Mouse (Mus musculus) embryonic facial prominence, embryonic 14.5 days (tissue): ENCODE measurements around the gene Syt1. TPM values are rescaled to one million over a fixed set of nuclear protein-coding genes. Genes with fewer than 3 reads are reported as not detected.
A peak's percentile ranks its signal among the peaks of the same experiment; 100 is the strongest.

Experiments used
- ATAC-seq: fragments of 200-750 bp; cut with Nextera tagmentation; 2 replicates; pipeline ENCODE4 v1.8.0; 2017; ENCODE audit warnings: low read depth, moderate number of reproducible peaks, moderate TSS enrichment
- DNase-seq: peaks from one replicate; pipeline ENCODE4 v3.0.0-alpha.2; 2015; ENCODE audit warnings: low spot score
- H3K27ac ChIP-seq: fragments of 300-500 bp; sonication (generic); replicated peaks from 2 replicates; pipeline ENCODE4 v1.5.1; 2014; ENCODE audit warnings: low read depth, mild to moderate bottlenecking, low read length, moderate library complexity
- H3K27me3 ChIP-seq: fragments of 300-500 bp; sonication (generic); replicated peaks from 2 replicates; pipeline ENCODE4 v1.6.1; 2014; ENCODE audit warnings: low read length; ENCODE audit not compliant: control insufficient read depth, insufficient read depth
- H3K36me3 ChIP-seq: fragments of 300-500 bp; sonication (generic); 2 replicates; pipeline ENCODE4 v1.6.1; 2014; ENCODE audit warnings: low read length, mixed read lengths; ENCODE audit not compliant: control insufficient read depth, insufficient read depth
- H3K4me1 ChIP-seq: fragments of 300-500 bp; sonication (generic); 2 replicates; pipeline ENCODE4 v1.6.1; 2014; ENCODE audit warnings: antibody characterized with exemption, low read length; ENCODE audit not compliant: control insufficient read depth, insufficient read depth
- H3K4me2 ChIP-seq: fragments of 300-500 bp; sonication (generic); 2 replicates; pipeline ENCODE4 v1.6.1; 2014; ENCODE audit warnings: low read depth, mild to moderate bottlenecking, low read length, moderate library complexity, mixed read lengths
- H3K4me3 ChIP-seq: fragments of 300-500 bp; sonication (generic); 2 replicates; pipeline ENCODE4 v1.5.1; 2014; ENCODE audit warnings: low read depth, mild to moderate bottlenecking, low read length
- H3K9ac ChIP-seq: fragments of 300-500 bp; sonication (generic); 2 replicates; pipeline ENCODE4 v1.6.1; 2014; ENCODE audit warnings: low read depth, mild to moderate bottlenecking, low read length, moderate library complexity, mixed read lengths
- H3K9me3 ChIP-seq: fragments of 300-500 bp; sonication (generic); 2 replicates; pipeline ENCODE4 v1.6.1; 2016; ENCODE audit warnings: low read length; ENCODE audit not compliant: control insufficient read depth
- WGBS: fragments of 180-500 bp; shearing (Covaris S2); extraction: QIAGEN DNeasy Blood & Tissue Kit; methylation state at CpG from one replicate; pipeline ENCODE4 v1.1.7; 2014; 5-methylcytosine and 5-hydroxymethylcytosine counted together
- polyA plus RNA-seq: library from polyadenylated mRNA; unstranded; fragments of >200 nt; fragmentation: Nextera tagmentation; extraction: Ambion mirVana; gene quantifications from 2 replicates; pipeline ENCODE4 v1.2.1, GENCODE M21; 2014

Syt1 gene
- polyA plus RNA-seq, 1 experiment from 2014 or later = 6.2 TPM

DNA sequence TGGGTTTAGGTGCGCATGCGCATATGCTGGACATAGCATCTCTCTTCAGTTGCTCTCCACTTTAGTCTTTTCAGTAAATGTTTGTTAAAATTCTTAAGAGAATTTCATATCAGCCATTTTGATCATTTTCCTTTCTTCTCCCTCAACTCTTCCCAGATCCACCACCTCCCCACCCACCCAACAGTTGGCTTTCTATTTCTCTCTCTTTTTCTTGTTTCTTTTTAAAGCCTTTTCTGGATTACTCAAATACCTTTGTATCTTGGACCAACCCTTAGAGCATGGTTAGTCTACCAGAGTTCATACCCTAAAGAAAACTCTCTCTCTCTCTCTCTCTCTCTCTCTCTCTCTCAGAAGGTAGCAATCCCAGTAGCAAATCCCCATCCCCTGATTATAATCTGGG is 553.7 kb downstream of the Syt1 start:
- no peaks in the 10 kb centered on the region for H3K27me3 ChIP-seq
- H3K36me3 ChIP-seq = no peaks in the 10 kb centered on the region
- no peak for DNase-seq
- 100% methylated on average over 2 of the region's 2 CpGs for WGBS
- ATAC-seq = no peak
- H3K9ac ChIP-seq = no peak overlapping the region
- H3K27ac ChIP-seq = no peak overlapping the region
- no peaks in the 10 kb centered on the region for H3K4me1 ChIP-seq
- no peaks in the 10 kb centered on the region for H3K9me3 ChIP-seq
- H3K4me2 ChIP-seq = no peak overlapping the region
- no peak overlapping the region for H3K4me3 ChIP-seq

DNA sequence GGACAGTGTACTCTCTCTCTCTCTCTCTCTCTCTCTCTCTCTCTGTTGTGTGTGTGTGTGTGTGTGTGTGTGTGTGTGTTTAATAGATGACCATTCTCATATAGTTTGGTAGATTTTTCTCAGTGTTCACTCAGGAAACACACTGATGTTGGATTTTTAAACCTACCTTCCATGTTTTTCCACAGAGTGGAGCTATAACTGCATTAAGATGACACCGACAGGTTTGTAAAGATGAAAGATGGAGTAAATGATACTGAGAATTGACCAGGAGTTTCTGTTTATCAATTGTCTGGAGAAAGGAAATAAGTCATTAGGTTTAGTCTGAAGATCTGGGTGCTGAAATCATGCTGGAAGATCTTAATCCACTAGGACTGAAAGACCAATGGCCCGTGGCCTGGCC is 554.9 kb downstream of the Syt1 start:
- Histone ChIP-seq H3K9ac (no peak overlapping the region), H3K27ac (no peak overlapping the region), H3K4me3 (no peak overlapping the region), H3K27me3 (no peaks in the 10 kb centered on the region), H3K4me2 (no peak overlapping the region), H3K36me3 (no peaks in the 10 kb centered on the region), H3K9me3 (no peaks in the 10 kb centered on the region), H3K4me1 (no peaks in the 10 kb centered on the region)
- 81% methylated on average over 2 of the region's 2 CpGs for WGBS
- no peak for ATAC-seq
- DNase-seq = no peak

DNA sequence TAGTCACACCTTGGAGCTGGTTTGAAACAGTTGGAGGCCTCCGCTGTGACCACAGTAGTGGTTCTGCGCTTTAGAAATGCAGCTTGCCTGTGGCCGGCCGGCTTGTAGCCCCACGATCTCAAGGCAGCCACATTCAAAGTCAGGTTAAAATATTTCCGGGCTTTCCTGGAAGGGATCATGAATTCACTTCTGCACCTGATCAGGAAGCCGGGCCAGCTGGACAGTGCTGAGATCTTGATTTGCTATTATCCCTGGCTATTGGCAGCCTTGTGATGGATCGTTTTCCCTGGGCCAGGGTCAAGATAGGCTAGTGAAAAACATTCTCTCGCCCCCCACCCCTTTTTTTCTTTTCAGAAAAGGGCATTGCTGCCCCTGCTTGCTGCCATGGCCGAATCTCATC is 555.6 kb downstream of the Syt1 start:
- 64% methylated on average over 10 of the region's 10 CpGs for WGBS
- no peaks in the 10 kb centered on the region for H3K36me3 ChIP-seq
- no peaks in the 10 kb centered on the region for H3K4me1 ChIP-seq
- ATAC-seq (no peak), DNase-seq (no peak)
- H3K4me2 ChIP-seq = no peak overlapping the region
- H3K9ac ChIP-seq = no peak overlapping the region
- H3K9me3 ChIP-seq = no peaks in the 10 kb centered on the region
- H3K27ac ChIP-seq = no peak overlapping the region
- H3K4me3 ChIP-seq = no peak overlapping the region
- H3K27me3 ChIP-seq = no peaks in the 10 kb centered on the region

DNA sequence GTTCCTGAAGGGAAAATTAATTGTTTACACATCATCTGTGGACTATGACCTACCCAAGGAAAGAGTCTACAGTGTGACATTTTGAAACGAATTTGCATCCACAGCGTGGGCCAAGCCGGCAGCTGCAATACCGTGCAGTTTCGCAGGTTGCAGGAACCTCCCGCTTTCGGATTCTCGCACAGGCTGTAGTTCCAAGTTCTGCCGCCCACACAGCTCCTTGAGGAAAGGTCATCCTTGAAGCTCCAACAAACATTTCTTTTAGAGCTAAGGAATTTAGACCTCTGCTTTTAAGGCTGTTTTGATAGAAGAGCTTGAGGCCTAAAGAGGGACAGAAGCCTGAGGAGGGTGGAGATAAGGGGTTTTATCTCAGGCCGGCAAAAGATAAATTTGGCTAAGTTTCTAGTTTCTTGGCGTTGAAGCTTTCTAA is 556.1 kb downstream of the Syt1 start:
- Histone ChIP-seq H3K4me3 (no peak overlapping the region), H3K9me3 (no peaks in the 10 kb centered on the region), H3K27ac (no peak overlapping the region), H3K4me1 (no peaks in the 10 kb centered on the region), H3K27me3 (no peaks in the 10 kb centered on the region), H3K4me2 (no peak overlapping the region), H3K9ac (no peak overlapping the region), H3K36me3 (no peaks in the 10 kb centered on the region)
- WGBS = 86% methylated on average over 11 of the region's 11 CpGs
- DNase-seq (no peak), ATAC-seq (no peak)

DNA sequence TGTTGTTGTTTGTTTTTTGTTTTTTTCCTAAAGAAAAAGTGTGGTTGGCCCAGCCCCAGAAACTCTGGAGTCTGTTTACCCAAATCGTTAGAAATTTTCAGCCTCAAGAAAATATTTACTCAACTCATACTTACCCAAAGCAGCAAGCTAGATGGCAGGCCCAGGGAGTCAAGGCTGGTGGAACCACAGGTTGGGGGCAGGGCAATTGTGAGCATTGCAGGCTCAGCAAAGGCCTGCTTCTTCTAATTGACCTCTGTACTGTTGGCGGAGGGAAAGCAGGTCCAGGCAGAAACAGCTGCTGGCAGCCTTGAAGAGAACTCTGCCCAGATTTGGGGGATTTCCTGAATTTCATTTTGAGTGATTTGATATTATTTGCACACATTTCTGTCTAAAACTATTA is 557.2 kb downstream of the Syt1 start:
- no peaks in the 10 kb centered on the region for H3K36me3 ChIP-seq
- H3K4me1 ChIP-seq = no peaks in the 10 kb centered on the region
- H3K27me3 ChIP-seq = no peaks in the 10 kb centered on the region
- H3K27ac ChIP-seq = no peak overlapping the region
- H3K9ac ChIP-seq = no peak overlapping the region
- 0 out of 2 replicates have a peak, but pooled peaks have one; percentile 41 for ATAC-seq
- H3K4me2 ChIP-seq = no peak overlapping the region
- H3K4me3 ChIP-seq = no peak overlapping the region
- 34% methylated on average over 2 of the region's 2 CpGs for WGBS
- H3K9me3 ChIP-seq = no peaks in the 10 kb centered on the region
- peak; percentile 44 for DNase-seq

DNA sequence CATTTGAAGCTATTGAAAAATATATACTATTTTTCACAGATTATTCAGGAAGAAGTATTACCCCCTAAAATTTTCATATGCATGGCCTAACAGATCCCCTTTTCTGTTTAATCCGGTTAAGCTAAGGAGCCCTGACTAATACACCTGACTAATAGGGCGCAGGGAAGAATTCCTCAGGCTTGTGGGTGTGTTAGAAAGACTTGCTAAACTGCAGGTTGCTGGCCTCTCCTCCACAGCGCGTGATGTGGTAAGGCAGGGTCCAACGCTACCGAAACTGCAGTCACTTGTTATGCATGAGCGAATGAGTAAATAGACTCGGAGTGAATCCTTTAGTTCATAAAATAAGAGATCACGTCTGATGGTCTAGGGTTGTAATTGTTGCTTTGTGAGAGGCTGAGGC is 558.4 kb downstream of the Syt1 start:
- H3K4me1 ChIP-seq = no peaks in the 10 kb centered on the region
- 90% methylated on average over 9 of the region's 9 CpGs for WGBS
- H3K4me3 ChIP-seq = no peak overlapping the region
- H3K4me2 ChIP-seq = no peak overlapping the region
- no peak overlapping the region for H3K9ac ChIP-seq
- no peaks in the 10 kb centered on the region for H3K9me3 ChIP-seq
- ATAC-seq = no peak
- no peak for DNase-seq
- no peak overlapping the region for H3K27ac ChIP-seq
- H3K27me3 ChIP-seq = no peaks in the 10 kb centered on the region
- no peaks in the 10 kb centered on the region for H3K36me3 ChIP-seq

DNA sequence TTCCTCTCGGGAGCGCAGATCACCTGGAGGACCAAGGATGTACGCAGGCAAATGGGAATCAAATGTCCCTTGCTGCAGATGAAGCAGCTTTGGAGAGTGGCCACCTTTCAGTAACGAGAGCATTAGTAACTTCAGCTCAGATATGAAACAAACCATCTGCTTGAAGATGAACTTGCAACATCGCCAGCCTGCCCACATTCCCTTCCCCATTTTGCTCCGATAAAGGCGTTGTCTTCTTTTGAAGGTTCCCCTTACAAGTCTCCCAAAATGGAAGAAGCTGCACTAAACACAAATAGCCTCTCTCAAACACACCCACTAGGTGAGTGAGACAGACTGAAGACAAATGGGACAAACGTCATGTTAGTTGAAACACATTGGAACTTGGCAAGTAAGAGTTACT is 559.3 kb downstream of the Syt1 start:
- Histone ChIP-seq H3K27ac (no peak overlapping the region), H3K9ac (no peak overlapping the region), H3K4me1 (peaks cover 4% of the 10 kb centered on the region), H3K27me3 (no peaks in the 10 kb centered on the region), H3K4me2 (no peak overlapping the region), H3K4me3 (no peak overlapping the region), H3K9me3 (no peaks in the 10 kb centered on the region), H3K36me3 (no peaks in the 10 kb centered on the region)
- 84% methylated on average over 8 of the region's 8 CpGs for WGBS
- ATAC-seq = no peak
- DNase-seq = no peak

DNA sequence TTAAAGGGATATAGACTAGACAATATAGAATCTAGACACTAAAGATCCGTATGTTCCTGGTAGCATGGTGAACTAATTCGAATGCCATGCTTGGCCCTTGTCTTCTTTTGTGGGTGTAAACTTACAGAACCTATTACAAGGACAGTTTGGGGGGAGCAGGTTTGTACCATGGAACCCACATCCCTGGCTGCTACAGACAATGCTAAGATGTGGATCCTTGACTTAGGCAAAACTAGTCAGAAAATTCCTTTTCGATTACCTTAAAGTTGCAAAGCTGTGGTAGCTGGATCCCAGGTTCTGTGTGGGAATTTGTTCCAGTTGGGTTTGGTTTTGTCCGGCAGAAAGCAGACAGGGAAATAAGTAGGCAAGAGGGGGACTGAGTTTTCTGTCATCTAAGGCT is 560.4 kb downstream of the Syt1 start:
- Histone ChIP-seq H3K4me1 (peaks cover 10% of the 10 kb centered on the region), H3K36me3 (no peaks in the 10 kb centered on the region), H3K9ac (no peak overlapping the region), H3K27me3 (no peaks in the 10 kb centered on the region), H3K4me2 (no peak overlapping the region), H3K9me3 (no peaks in the 10 kb centered on the region), H3K4me3 (no peak overlapping the region), H3K27ac (no peak overlapping the region)
- DNase-seq (no peak), ATAC-seq (no peak)
- 80% methylated on average over 4 of the region's 4 CpGs for WGBS

DNA sequence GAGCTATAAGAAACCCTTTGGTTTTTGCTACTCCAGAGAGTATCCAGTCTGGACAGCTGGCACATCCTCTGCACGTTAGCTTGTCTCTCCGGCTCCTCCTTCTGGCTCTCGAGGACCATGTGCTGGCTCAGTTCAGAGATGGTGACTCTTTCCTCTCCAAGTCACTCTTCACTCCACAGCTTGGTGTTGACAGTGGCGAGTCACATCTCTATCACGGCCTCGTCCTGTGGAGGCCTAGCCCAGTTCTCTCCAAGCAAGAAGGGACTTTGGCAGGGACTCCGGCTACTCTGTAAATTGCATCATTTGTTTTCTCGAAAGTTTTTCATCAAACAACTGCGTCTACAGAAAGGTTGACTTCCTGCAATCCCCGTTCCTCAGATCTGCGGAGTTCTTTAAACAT is 562.4 kb downstream of the Syt1 start:
- DNase-seq (no peak), ATAC-seq (no peak)
- Histone ChIP-seq H3K9me3 (no peaks in the 10 kb centered on the region), H3K36me3 (no peaks in the 10 kb centered on the region), H3K9ac (no peak overlapping the region), H3K27ac (no peak overlapping the region), H3K4me3 (no peak overlapping the region), H3K4me2 (no peak overlapping the region), H3K4me1 (peaks cover 10% of the 10 kb centered on the region), H3K27me3 (no peaks in the 10 kb centered on the region)
- WGBS = 82% methylated on average over 11 of the region's 11 CpGs
